ENCODE assay signal across 13 mouse cellular contexts in the genomic region with DNA sequence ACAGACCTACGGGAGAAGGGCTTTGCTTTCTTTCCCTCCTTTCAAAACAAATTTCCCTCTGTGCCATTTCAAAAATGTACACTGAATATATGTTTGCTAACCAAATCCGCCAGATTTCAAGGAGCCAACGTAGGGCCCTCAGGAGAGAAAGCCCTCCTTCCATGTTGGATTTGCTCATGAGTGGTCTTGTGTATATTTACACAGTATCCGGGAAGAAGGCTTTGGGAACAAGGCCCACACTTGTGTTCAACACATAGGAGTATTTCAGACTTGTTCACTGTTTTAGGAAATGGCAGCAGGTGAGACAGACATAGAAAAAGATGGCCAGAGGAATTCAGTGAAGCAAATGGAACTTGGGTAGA. TPM values are rescaled to one million over a fixed set of nuclear protein-coding genes. Genes with fewer than 3 reads are reported as not detected.
"Had no signal": no experiment of that assay in that cellular context is flagged by ENCODE, and none has a peak within 500 bp of the region (broad histone marks: within the 10 kb centered on the region; RNA-seq: fewer than 3 reads in every experiment).

No protein-coding gene starts in this region.

- H3K27ac ChIP-seq: kidney, embryonic 15.5 days; limb, embryonic 12.5 days; liver, embryonic 14.5 days; midbrain, embryonic 13.5 days; neural tube, embryonic 15.5 days; stomach, postnatal 0 days had no signal

- H3K4me3 ChIP-seq: kidney, embryonic 15.5 days; limb, embryonic 12.5 days; midbrain, embryonic 13.5 days; myocyte; neural tube, embryonic 15.5 days had no signal

- DNase-seq: kidney, adult 2 months; kidney, postnatal 14 days; lung, postnatal 10 days; thymus, postnatal 4 days had no signal

- H3K9me3 ChIP-seq: kidney, embryonic 15.5 days; limb, embryonic 12.5 days; midbrain, embryonic 13.5 days; neural tube, embryonic 15.5 days had no signal

- ATAC-seq: midbrain, embryonic 13.5 days had no signal

- H3K9ac ChIP-seq: kidney, embryonic 15.5 days; limb, embryonic 12.5 days; liver, embryonic 14.5 days; midbrain, embryonic 13.5 days; neural tube, embryonic 15.5 days had no signal

- H3K4me1 ChIP-seq: kidney, embryonic 15.5 days; limb, embryonic 12.5 days; neural tube, embryonic 15.5 days had no signal

- H3K4me2 ChIP-seq: kidney, embryonic 15.5 days; limb, embryonic 12.5 days; midbrain, embryonic 13.5 days; neural tube, embryonic 15.5 days had no signal

- H3K36me3 ChIP-seq: kidney, embryonic 15.5 days; limb, embryonic 12.5 days; midbrain, embryonic 13.5 days; neural tube, embryonic 15.5 days had no signal

- H3K27me3 ChIP-seq: kidney, embryonic 15.5 days; limb, embryonic 12.5 days; midbrain, embryonic 13.5 days; neural tube, embryonic 15.5 days had no signal

RNA-seq across cellular contexts. Expression of a gene that starts 21.9 kb away (rescaled TPM):
- total RNA-seq: megakaryocyte-erythroid progenitor cell, adult 5-6 weeks had no signal
- polyA plus RNA-seq: large intestine, adult 2 months; myocyte had no signal

RNA-seq across cellular contexts. Expression of a gene that starts 51.8 kb away (rescaled TPM):
- total RNA-seq: megakaryocyte-erythroid progenitor cell, adult 5-6 weeks had no signal
